Mouse (Mus musculus): ENCODE results near the gene Tbx15. TPM values are rescaled to one million over a fixed set of nuclear protein-coding genes. Genes with fewer than 3 reads are reported as not detected.
A peak's percentile ranks its signal among the peaks of the same experiment; 100 is the strongest.

The Tbx15 gene
- polyA plus RNA-seq, 1 experiment from 2014 or later, result 0.29 TPM

- Histone ChIP-seq H3K9ac (replicated peaks) (no peak overlapping the region), H3K36me3 (no peaks in the 10 kb centered on the region), H3K9me3 (replicated peaks) (no peaks in the 10 kb centered on the region), H3K4me3 (replicated peaks) (no peak overlapping the region), H3K4me1 (peaks cover 22% of the 10 kb centered on the region), H3K4me2 (no peak overlapping the region), H3K27me3 (replicated peaks) (peaks cover 95% of the 10 kb centered on the region), H3K27ac (replicated peaks) (no peak overlapping the region)
- 4% methylated on average over 1 of the region's 1 CpGs for WGBS
- ATAC-seq (ENCODE audit: low FRiP score), result no peak
Measured at GRCm38 (mm10) chr3:99238691-99239090, 1.5 kb upstream of the Tbx15 start.

DNA sequence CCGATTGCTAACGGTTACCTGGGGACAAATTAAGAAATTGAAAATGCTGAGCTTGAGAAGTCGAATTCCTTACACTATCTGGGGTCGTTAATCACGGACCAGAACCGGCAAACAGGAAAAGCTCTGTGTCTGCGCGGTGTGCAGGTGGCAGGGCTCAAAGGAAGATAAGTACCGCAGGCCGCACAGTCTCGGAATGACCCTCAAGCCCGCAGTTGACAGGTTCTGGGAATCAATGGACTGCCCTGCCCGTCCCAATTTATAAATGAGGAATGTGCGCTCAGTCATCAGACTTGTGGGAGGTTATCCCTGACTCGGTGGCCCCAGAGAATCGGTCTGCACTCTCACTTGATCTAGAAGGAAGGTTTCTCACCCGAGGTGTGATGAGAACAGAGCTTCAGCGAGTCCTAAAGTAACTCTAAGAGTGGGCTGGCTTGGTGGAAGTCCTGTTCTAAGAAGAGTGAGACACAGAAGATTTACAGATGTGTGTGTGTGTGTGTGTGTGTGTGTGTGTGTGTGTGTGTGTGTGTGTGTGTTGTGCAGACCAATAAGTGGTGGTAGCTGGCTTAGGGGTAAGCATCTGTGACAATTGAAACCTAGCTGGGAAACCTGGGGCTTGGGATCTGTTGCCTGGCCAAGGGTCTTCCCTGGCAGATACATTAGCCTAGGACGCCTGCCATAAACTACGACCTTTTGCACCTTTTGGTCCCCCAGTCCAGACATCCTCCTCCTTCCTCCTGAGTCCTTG lies 708 bp upstream of the Tbx15 start:
- H3K27me3 ChIP-seq (replicated peaks), result peaks cover 95% of the 10 kb centered on the region
- no peak overlapping the region for H3K27ac ChIP-seq (replicated peaks)
- WGBS, result 2% methylated on average over 20 of the region's 20 CpGs
- peaks cover 14% of the 10 kb centered on the region for H3K4me1 ChIP-seq
- no peaks in the 10 kb centered on the region for H3K36me3 ChIP-seq
- no peak overlapping the region for H3K4me3 ChIP-seq (replicated peaks)
- H3K4me2 ChIP-seq, result no peak overlapping the region
- no peaks in the 10 kb centered on the region for H3K9me3 ChIP-seq (replicated peaks)
- ATAC-seq (ENCODE audit: low FRiP score), result no peak
- no peak overlapping the region for H3K9ac ChIP-seq (replicated peaks)

- WGBS, result under 1% methylated on average over 50 of the region's 50 CpGs
- H3K27ac ChIP-seq (replicated peaks), result no peak overlapping the region
- peaks cover 95% of the 10 kb centered on the region for H3K27me3 ChIP-seq (replicated peaks)
- H3K9me3 ChIP-seq (replicated peaks), result no peaks in the 10 kb centered on the region
- H3K4me2 ChIP-seq, result peak overlapping the region; percentile 9; the same call in 1 of the 2 replicates
- no peak for ATAC-seq (ENCODE audit: low FRiP score)
- peaks cover 8% of the 10 kb centered on the region; the same call in 1 of the 2 replicates for H3K4me1 ChIP-seq
- no peaks in the 10 kb centered on the region for H3K36me3 ChIP-seq
- H3K9ac ChIP-seq (replicated peaks), result no peak overlapping the region
- H3K4me3 ChIP-seq (replicated peaks), result peak overlapping the region; percentile 2; the same call in 1 of the 2 replicates
Measured at GRCm38 (mm10) chr3:99240811-99241738, 894 bp downstream of the Tbx15 start.

GRCm38 (mm10) chr3:99242481-99242880 lies 2.3 kb downstream of the Tbx15 start:
- Histone ChIP-seq H3K9ac (replicated peaks) (no peak overlapping the region), H3K27me3 (replicated peaks) (peaks cover 98% of the 10 kb centered on the region), H3K4me2 (no peak overlapping the region), H3K4me3 (replicated peaks) (no peak overlapping the region), H3K36me3 (no peaks in the 10 kb centered on the region), H3K27ac (replicated peaks) (no peak overlapping the region), H3K4me1 (peaks cover 8% of the 10 kb centered on the region; the same call in 1 of the 2 replicates), H3K9me3 (replicated peaks) (no peaks in the 10 kb centered on the region)
- no peak for ATAC-seq (ENCODE audit: low FRiP score)
- WGBS, result 2% methylated on average over 8 of the region's 8 CpGs

GRCm38 (mm10) chr3:99245341-99245740 lies 5.2 kb downstream of the Tbx15 start:
- Histone ChIP-seq H3K4me1 (peaks cover 11% of the 10 kb centered on the region), H3K4me2 (no peak overlapping the region), H3K27ac (replicated peaks) (no peak overlapping the region), H3K36me3 (no peaks in the 10 kb centered on the region), H3K4me3 (replicated peaks) (no peak overlapping the region), H3K27me3 (replicated peaks) (peaks cover 97% of the 10 kb centered on the region), H3K9ac (replicated peaks) (no peak overlapping the region), H3K9me3 (replicated peaks) (no peaks in the 10 kb centered on the region)
- WGBS, result 12% methylated on average over 3 of the region's 3 CpGs
- ATAC-seq (ENCODE audit: low FRiP score), result no peak

- no peak for ATAC-seq (ENCODE audit: low FRiP score)
- Histone ChIP-seq H3K9ac (replicated peaks) (no peak overlapping the region), H3K4me1 (peaks cover 4% of the 10 kb centered on the region; the same call in 1 of the 2 replicates), H3K36me3 (no peaks in the 10 kb centered on the region), H3K4me2 (no peak overlapping the region), H3K27me3 (replicated peaks) (peaks cover 98% of the 10 kb centered on the region), H3K9me3 (replicated peaks) (no peaks in the 10 kb centered on the region), H3K4me3 (replicated peaks) (no peak overlapping the region), H3K27ac (replicated peaks) (no peak overlapping the region)
- WGBS, result 22% methylated on average over 3 of the region's 3 CpGs
Measured at GRCm38 (mm10) chr3:99246629-99247028, 6.4 kb downstream of the Tbx15 start.

DNA sequence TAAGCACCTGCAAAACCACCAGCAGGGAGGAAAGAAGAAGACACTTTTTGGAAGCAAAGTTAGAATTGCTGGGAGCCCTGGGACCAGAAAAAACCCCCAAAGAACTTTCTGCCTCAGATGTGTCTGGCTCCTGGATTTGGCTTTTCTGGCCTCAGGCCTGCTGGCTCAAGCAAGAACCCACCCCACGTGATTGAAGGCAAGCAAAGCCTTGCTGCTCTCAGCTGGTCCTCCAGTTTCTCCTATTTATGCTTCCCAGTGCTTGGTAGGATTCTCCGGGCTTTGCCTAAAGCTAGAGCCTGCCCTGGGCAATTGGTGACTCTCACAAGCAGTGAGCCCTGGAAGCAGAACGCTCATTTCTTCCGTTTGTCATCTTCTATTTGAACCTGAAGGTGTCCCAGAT lies 7.4 kb downstream of the Tbx15 start:
- Histone ChIP-seq H3K9me3 (replicated peaks) (no peaks in the 10 kb centered on the region), H3K4me2 (no peak overlapping the region), H3K27me3 (replicated peaks) (peaks cover 99% of the 10 kb centered on the region), H3K36me3 (no peaks in the 10 kb centered on the region), H3K9ac (replicated peaks) (no peak overlapping the region), H3K4me3 (replicated peaks) (no peak overlapping the region), H3K4me1 (peaks cover 4% of the 10 kb centered on the region; the same call in 1 of the 2 replicates), H3K27ac (replicated peaks) (no peak overlapping the region)
- WGBS, result 3% methylated on average over 4 of the region's 4 CpGs
- ATAC-seq (ENCODE audit: low FRiP score), result no peak

- Histone ChIP-seq H3K9ac (replicated peaks) (no peak overlapping the region), H3K27me3 (replicated peaks) (peaks cover 97% of the 10 kb centered on the region), H3K4me2 (no peak overlapping the region), H3K9me3 (replicated peaks) (no peaks in the 10 kb centered on the region), H3K4me1 (peaks cover 4% of the 10 kb centered on the region; the same call in 1 of the 2 replicates), H3K36me3 (no peaks in the 10 kb centered on the region), H3K27ac (replicated peaks) (no peak overlapping the region), H3K4me3 (replicated peaks) (no peak overlapping the region)
- no peak for ATAC-seq (ENCODE audit: low FRiP score)
- WGBS, result 2% methylated on average over 28 of the region's 28 CpGs
Measured at GRCm38 (mm10) chr3:99247996-99248801, 8.0 kb downstream of the Tbx15 start.

DNA sequence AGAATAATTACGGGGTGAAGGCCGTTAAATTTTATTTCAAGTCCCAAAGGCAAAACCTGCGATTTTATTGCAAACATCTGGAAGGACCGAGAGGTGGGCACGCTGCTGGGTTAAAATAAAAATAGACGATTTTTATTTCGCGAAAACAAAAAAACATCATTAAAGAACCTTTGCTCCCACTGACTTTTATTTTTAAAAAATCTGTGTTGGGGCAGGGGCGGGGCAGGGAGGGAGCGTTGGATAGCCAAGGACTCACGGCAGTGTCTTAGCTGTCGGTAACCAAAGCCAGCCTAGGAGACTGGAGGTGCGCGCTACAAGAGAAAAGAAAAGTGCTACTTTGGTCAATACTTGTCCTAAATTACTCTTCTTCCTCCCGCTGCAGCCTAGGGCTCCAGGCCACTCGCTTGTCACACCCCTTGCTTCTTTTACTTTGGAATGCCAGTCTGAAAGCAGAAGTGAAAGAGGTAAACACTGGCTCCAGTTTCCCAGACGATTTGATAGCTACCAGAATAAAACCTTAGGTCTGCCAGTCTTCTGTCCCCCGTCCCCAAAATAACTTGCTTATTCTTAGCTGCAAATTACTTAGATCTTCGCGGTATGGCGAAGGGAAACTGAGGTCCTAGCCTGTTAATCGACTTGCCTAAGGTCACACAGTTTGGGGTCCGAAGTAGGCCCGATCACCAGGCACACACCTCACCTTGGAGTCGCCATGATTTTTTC lies 8.8 kb downstream of the Tbx15 start:
- Histone ChIP-seq H3K9me3 (replicated peaks) (no peaks in the 10 kb centered on the region), H3K27ac (replicated peaks) (no peak overlapping the region), H3K4me1 (peaks cover 10% of the 10 kb centered on the region), H3K4me3 (replicated peaks) (no peak overlapping the region), H3K4me2 (no peak overlapping the region), H3K36me3 (no peaks in the 10 kb centered on the region), H3K27me3 (replicated peaks) (peaks cover 96% of the 10 kb centered on the region), H3K9ac (replicated peaks) (no peak overlapping the region)
- ATAC-seq (ENCODE audit: low FRiP score), result no peak
- WGBS, result under 1% methylated on average over 25 of the region's 25 CpGs

GRCm38 (mm10) chr3:99249551-99249870 lies 9.3 kb downstream of the Tbx15 start:
- Histone ChIP-seq H3K4me1 (peaks cover 12% of the 10 kb centered on the region), H3K27me3 (replicated peaks) (peaks cover 96% of the 10 kb centered on the region), H3K9me3 (replicated peaks) (no peaks in the 10 kb centered on the region), H3K4me3 (replicated peaks) (no peak overlapping the region), H3K4me2 (no peak overlapping the region), H3K27ac (replicated peaks) (no peak overlapping the region), H3K36me3 (no peaks in the 10 kb centered on the region), H3K9ac (replicated peaks) (no peak overlapping the region)
- no peak for ATAC-seq (ENCODE audit: low FRiP score)
- WGBS, result 2% methylated on average over 11 of the region's 11 CpGs

DNA sequence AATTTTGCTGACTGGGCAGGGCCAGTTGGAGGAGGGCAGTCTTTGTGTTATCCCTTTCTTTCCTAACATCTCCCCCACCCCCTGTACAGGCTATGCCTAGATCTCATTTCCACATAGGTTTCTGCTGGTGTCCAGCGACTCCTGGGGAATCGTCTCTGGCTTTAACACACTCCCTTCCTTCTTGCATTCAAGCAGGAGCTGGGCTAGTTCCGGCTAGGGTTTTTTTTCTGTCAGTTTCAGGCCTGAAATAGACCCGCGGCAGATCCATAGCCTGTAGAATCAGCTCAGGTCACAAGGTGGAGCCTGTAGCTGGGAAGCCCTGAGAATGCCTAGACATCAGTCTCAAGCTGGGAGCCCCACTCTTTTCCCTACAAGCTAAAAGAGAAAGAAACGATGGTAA lies 9.7 kb downstream of the Tbx15 start:
- under 1% methylated on average over 6 of the region's 6 CpGs for WGBS
- no peak for ATAC-seq (ENCODE audit: low FRiP score)
- no peak overlapping the region for H3K9ac ChIP-seq (replicated peaks)
- H3K4me3 ChIP-seq (replicated peaks), result no peak overlapping the region
- H3K4me1 ChIP-seq, result peaks cover 12% of the 10 kb centered on the region
- peaks cover 96% of the 10 kb centered on the region for H3K27me3 ChIP-seq (replicated peaks)
- no peak overlapping the region for H3K27ac ChIP-seq (replicated peaks)
- no peaks in the 10 kb centered on the region for H3K9me3 ChIP-seq (replicated peaks)
- H3K36me3 ChIP-seq, result no peaks in the 10 kb centered on the region
- no peak overlapping the region for H3K4me2 ChIP-seq
